Comparison of ENCODE assay signal across 15 mouse cellular contexts in the genomic region with DNA sequence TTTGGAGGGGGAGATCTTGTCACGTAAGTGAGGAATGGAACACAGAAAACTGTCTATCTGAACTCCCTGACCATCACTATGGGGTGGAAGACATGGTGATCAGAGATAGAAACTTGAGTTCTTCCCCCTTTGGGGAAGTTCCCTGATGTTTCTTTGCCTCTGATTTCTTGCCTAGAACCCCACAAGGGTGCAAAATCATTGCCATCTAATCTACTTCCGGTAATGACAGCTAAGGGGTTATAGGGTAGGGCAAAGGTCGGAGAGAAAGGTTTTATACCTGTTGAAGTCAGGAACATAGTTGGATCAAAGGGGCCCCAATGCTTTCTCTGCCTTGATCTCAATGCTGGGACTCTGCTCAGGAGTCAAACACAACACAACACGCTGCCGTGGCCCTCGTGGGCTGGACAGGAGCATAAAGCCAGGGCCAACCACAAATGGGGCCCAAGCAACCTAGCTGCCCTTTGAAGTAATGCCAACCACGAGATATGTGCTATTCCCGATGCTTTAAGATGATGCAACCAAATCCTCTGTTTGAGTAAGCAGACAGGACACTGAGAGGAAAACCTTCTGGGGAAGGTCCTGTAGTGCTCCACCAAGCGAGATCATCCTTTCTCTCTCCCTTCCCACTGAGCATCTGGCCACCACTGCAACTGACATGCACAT.
DNase-seq lines count a peak whose midpoint lies in the region; ATAC-seq and TF ChIP-seq lines count a peak whose summit lies in the region.
"Had no signal": no experiment of that assay in that cellular context is flagged by ENCODE, and none has a peak within 500 bp of the region (broad histone marks: within the 10 kb centered on the region; RNA-seq: fewer than 3 reads in every experiment).

No protein-coding gene starts in this region.

- H3K4me3 ChIP-seq in heart, embryonic 10.5 days: no peak overlapping the region
- no peak overlapping the region for H3K4me3 ChIP-seq in intestine, embryonic 16.5 days (ENCODE audit: low read length)
- no peak overlapping the region for H3K4me3 ChIP-seq in midbrain, postnatal 0 days (ENCODE audit: low read depth, low read length)
- H3K4me3 ChIP-seq: erythroblast, embryonic 14.5 days; hindbrain, embryonic 13.5 days; neural tube, embryonic 12.5 days had no signal

- H3K27ac ChIP-seq in heart, embryonic 10.5 days: peak overlapping the region; percentile 75
- no peak overlapping the region for H3K27ac ChIP-seq in intestine, embryonic 16.5 days (ENCODE audit: low read length)
- H3K27ac ChIP-seq in midbrain, postnatal 0 days (ENCODE audit: low read depth, low read length): no peak overlapping the region
- H3K27ac ChIP-seq: hindbrain, embryonic 13.5 days; neural tube, embryonic 12.5 days had no signal

- H3K9ac ChIP-seq in intestine, embryonic 16.5 days (ENCODE audit: low read depth, low read length): no peak overlapping the region
- no peak overlapping the region for H3K9ac ChIP-seq in midbrain, postnatal 0 days (replicated peaks; ENCODE audit: low read length, poor library complexity, severe bottlenecking)
- H3K9ac ChIP-seq: hindbrain, embryonic 13.5 days; neural tube, embryonic 12.5 days had no signal

- no peak for DNase-seq in heart, embryonic 10.5 days (ENCODE audit: low spot score)
- no peak for DNase-seq in heart, postnatal 14 days
- DNase-seq in 3T3-L1 (ENCODE audit: low read depth, low spot score): peak; percentile 77
- peak; percentile 67 for DNase-seq in NIH3T3 (ENCODE audit: low read depth)
- DNase-seq in embryo, embryonic 10.5 days (ENCODE audit: low spot score): no peak
- DNase-seq in midbrain, postnatal 0 days (ENCODE audit: low spot score): no peak
- no peak for DNase-seq in thymus, adult 18-20 months
- DNase-seq: cerebellum, postnatal 25 days; kidney, postnatal 36 days; left cerebral cortex, postnatal 4 days; lung, postnatal 4 days had no signal

- peak; percentile 34; the same call in 1 of the 2 replicates for ATAC-seq in intestine, embryonic 16.5 days
- ATAC-seq in midbrain, postnatal 0 days (ENCODE audit: low FRiP score): no peak

- H3K4me1 ChIP-seq in heart, embryonic 10.5 days: peaks cover 38% of the 10 kb centered on the region
- peaks cover 12% of the 10 kb centered on the region for H3K4me1 ChIP-seq in intestine, embryonic 16.5 days (ENCODE audit: control insufficient read depth, insufficient read depth, low read length)
- no peaks in the 10 kb centered on the region for H3K4me1 ChIP-seq in midbrain, postnatal 0 days (ENCODE audit: insufficient read depth, low read length)
- H3K4me1 ChIP-seq: hindbrain, embryonic 13.5 days; neural tube, embryonic 12.5 days had no signal

- H3K27me3 ChIP-seq in heart, embryonic 10.5 days (ENCODE audit: insufficient read depth, poor library complexity, severe bottlenecking): no peaks in the 10 kb centered on the region
- H3K27me3 ChIP-seq in intestine, embryonic 16.5 days (replicated peaks; ENCODE audit: control insufficient read depth, insufficient read depth, low read length): no peaks in the 10 kb centered on the region
- H3K27me3 ChIP-seq in midbrain, postnatal 0 days (ENCODE audit: insufficient read depth, low read length): no peaks in the 10 kb centered on the region
- H3K27me3 ChIP-seq: hindbrain, embryonic 13.5 days; neural tube, embryonic 12.5 days had no signal

- H3K4me2 ChIP-seq in intestine, embryonic 16.5 days (ENCODE audit: low read depth, low read length): no peak overlapping the region
- no peak overlapping the region for H3K4me2 ChIP-seq in midbrain, postnatal 0 days (ENCODE audit: low read depth, low read length, poor library complexity, severe bottlenecking)
- H3K4me2 ChIP-seq: hindbrain, embryonic 13.5 days; neural tube, embryonic 12.5 days had no signal

- no peaks in the 10 kb centered on the region for H3K9me3 ChIP-seq in heart, embryonic 10.5 days
- H3K9me3 ChIP-seq in intestine, embryonic 16.5 days (ENCODE audit: control insufficient read depth, low read length): no peaks in the 10 kb centered on the region
- H3K9me3 ChIP-seq in midbrain, postnatal 0 days (ENCODE audit: low read length): no peaks in the 10 kb centered on the region
- H3K9me3 ChIP-seq: hindbrain, embryonic 13.5 days; neural tube, embryonic 12.5 days had no signal

- intact Hi-C loops in heart, postnatal 14 days (cut with DNase I): no loop called here

- no peaks in the 10 kb centered on the region for H3K36me3 ChIP-seq in heart, embryonic 10.5 days
- no peaks in the 10 kb centered on the region for H3K36me3 ChIP-seq in intestine, embryonic 16.5 days (ENCODE audit: control insufficient read depth, insufficient read depth, low read length)
- no peaks in the 10 kb centered on the region for H3K36me3 ChIP-seq in midbrain, postnatal 0 days (ENCODE audit: insufficient read depth, low read length)
- H3K36me3 ChIP-seq: hindbrain, embryonic 13.5 days; neural tube, embryonic 12.5 days had no signal

- TF ChIP-seq CTCF in midbrain, postnatal 0 days (IDR thresholded peaks at IDR 0.05): no peak

- 81% methylated on average over 9 of the region's 9 CpGs for WGBS in heart, embryonic 10.5 days
- WGBS in intestine, embryonic 16.5 days: 67% methylated on average over 9 of the region's 9 CpGs
- WGBS in midbrain, postnatal 0 days: 88% methylated on average over 9 of the region's 9 CpGs

Comparison
In these comparisons a context has a peak if more than half of its experiments do, and no peak if none do; other contexts are left out.
1. DNase-seq: peak in 3T3-L1 (single experiment) and NIH3T3 (single experiment); none in heart, embryonic 10.5 days (single experiment), heart, postnatal 14 days (0 of 2), embryo, embryonic 10.5 days (single experiment), midbrain, postnatal 0 days (single experiment) and thymus, adult 18-20 months (0 of 2).